Mouse (Mus musculus) adrenal gland, adult 8-10 months (tissue): ENCODE measurements around the gene Rad52. TPM values are rescaled to one million over a fixed set of nuclear protein-coding genes. Genes with fewer than 3 reads are reported as not detected.

Source experiments
- DNase-seq: peaks from one replicate; pipeline ENCODE4 v3.0.0; 2022
- total RNA-seq, 4 experiments: library from RNA; stranded (reverse); gene quantifications; 2 replicates each; pipeline ENCODE4 v1.2.4; 2022

Rad52 gene
- total RNA-seq, result 10 to 100 TPM; 15.6 to 33.5 (median 22.0) TPM

GRCm38 (mm10) chr6:119902204-119903080 lies at the start of gene Rad52:
TSS of gene Rad52 (plus strand) at chr6:119902698.
- peak; percentile 84 for DNase-seq

DNA sequence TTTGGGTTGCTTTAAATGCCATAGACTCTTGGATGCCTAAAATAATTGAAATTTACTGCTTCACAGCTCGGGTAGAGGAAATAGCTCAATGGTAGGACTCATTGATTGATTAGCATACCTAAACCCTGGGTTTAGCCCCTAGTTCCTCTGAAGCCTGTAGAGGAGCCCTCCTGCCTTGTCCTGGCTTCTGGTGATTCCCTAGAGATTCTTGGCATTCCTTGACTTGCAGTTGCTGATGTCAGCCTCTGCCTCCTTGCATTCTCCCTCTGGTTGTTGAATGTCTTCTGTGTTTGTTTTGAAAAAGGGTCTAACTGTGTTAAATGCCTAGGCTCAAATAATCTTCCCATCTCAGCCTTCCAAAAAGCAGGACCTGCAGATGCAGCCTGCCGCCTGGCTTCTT lies 48.3 kb upstream of the Rad52 start:
- no peak for DNase-seq

GRCm38 (mm10) chr6:119855471-119855870 lies 47.0 kb upstream of the Rad52 start:
- DNase-seq, result no peak

GRCm38 (mm10) chr6:119860236-119860635 lies 42.3 kb upstream of the Rad52 start:
- no peak for DNase-seq

GRCm38 (mm10) chr6:119861519-119861918 lies 41.0 kb upstream of the Rad52 start:
- DNase-seq, result no peak

DNA sequence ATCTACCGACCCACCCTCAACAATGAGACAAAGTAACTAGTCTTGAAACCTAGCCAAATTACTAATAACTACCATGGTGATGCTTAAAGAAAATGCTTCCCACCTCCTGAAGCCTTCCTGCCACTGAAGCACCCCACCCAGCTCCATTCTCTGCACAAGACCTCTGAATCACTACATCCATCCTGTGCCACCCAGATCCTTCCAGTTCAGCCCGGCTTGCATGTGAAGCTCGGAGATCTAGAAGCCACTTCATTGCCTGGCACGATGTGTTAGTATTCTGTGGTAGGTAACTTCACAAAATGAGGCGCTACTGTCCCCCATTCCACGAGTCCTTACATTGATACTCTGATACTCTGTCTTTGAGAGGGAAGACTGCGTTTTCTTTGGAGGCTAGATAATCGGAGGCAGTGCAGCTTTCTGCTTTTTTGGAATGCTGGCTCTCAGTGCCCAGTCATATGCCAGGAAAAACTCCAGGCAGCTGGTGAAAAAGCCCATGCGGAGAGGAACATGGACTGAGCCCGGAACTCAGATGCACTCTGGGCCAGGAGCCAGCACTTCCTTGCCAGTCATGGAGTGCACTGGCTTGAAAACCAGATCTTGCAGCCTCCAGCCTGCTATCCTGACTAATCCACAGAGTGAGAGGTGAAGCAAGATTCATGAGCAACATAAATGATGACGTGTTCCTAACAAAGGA lies 38.0 kb upstream of the Rad52 start:
- DNase-seq, result peak; percentile 19

DNA sequence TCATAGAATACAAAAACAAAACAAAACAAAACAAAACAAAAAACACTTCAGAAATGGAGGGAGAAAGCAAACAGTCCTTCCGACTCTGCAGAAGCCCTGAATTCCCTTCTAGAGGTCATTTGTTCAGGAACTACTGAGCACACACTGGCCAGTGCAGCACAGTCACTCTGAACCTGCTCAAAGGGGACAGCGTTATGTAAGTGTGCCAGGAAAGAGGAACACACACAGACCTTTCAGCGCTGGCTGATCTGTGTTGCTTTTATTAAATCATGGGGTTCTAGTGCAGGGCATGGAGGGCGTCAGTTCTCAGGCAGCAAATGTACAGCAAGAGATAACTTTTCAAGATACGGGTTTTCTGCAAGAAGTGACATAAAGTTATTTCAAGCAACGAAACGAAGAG lies 19.3 kb upstream of the Rad52 start:
- DNase-seq, result peak; percentile 23

DNA sequence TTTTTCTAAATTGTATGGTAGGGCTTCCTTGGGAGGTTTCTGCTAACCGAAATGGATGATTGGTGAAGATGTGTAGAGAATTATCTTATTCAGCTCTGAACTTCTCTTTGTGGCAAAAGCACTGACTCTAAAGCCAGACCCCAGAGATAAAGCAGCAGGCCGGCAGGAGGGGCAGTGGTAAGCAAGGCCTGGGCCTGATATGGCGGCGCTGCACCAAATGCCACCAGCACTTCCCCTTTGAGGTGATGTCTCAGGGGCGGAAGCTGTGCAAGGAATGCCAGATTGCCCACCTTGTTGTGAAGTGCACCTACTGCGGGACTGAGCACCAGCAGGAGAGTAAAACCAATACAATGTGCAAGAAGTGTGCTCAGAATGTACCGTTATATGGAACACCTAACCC lies 9.8 kb upstream of the Rad52 start:
- DNase-seq, result no peak

DNA sequence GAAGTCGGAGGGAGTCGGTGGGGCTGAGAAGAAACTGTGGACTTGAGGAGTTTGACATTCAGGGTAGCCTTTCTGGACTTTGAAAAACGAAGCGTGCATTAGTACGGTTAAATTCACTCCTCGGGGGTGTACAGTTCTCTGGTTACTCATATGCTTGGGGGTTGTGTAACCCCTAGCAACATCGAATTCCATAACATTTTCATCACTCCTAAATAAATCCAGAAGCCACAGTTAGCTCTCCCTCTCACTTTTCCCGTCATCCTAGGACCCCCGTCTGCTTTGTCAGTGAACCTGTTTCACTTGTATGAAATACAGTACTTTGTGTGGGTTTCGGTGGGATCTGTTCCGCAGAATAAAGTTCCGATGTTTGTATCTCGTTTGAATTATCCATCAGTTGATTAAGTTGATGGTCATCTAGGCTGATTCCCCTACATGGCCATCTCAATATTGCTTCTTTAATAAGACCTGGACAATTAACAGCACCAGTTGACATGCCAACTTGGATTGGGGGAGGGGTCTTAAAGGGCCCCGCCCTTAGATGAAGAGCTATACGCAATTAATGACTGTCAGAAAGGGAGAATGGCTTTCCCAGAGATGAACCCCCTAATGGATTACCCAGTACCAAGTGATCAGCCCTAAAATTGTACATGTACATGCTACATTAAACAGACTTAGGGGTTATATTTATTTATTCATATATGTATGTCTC lies 737 bp downstream of the Rad52 start:
- DNase-seq, result no peak

GRCm38 (mm10) chr6:119905461-119905860 lies 3.0 kb downstream of the Rad52 start:
- no peak for DNase-seq

- no peak for DNase-seq
Observed at GRCm38 (mm10) chr6:119912046-119912445, 9.5 kb downstream of the Rad52 start.

DNA sequence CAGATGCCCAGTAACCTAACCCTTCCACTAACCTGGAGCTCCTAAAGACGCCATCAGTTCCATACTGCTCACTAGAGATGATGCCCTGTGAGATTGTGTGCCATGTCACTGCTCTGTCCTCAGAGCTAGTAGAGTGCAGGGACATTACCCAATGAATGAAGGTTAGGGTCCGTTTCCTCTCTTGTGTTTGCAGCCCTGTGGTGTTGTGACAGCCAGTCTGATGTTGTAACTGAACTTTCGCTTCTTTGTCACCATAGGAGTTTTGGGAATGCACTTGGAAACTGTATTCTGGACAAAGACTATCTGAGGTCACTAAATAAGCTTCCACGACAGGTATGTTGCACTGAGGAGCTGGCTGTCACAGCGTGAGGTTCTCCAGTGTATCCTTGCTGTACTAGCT lies 13.2 kb downstream of the Rad52 start:
- DNase-seq, result no peak

DNA sequence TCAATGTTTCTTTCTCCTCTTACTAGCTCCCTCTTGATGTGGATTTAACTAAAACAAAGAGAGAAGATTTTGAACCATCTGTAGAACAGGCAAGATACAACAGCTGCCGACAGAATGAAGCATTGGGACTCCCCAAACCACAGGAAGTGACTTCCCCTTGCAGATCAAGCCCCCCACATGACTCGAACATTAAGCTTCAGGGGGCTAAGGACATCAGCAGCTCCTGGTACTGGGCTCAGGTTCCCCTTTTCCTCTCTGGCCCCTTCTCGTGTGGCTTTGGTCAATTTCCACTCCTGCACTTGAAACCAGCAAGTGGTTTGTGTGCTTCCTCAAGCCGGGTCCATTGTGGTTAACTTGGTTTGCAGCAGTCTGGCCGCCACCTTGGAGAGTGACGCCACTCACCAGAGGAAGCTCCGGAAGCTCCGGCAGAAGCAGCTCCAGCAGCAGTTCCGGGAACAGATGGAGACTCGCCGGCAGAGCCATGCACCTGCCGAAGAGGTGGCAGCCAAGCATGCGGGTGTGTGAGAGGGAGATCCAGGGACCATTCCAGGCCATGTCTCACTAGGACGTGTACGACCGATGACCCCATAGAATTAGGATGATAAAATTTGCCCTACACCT lies 16.2 kb downstream of the Rad52 start:
- DNase-seq, result no peak

GRCm38 (mm10) chr6:119922136-119922535 lies 19.6 kb downstream of the Rad52 start:
- DNase-seq, result no peak

GRCm38 (mm10) chr6:119922544-119922943 lies 20.0 kb downstream of the Rad52 start:
- no peak for DNase-seq

DNA sequence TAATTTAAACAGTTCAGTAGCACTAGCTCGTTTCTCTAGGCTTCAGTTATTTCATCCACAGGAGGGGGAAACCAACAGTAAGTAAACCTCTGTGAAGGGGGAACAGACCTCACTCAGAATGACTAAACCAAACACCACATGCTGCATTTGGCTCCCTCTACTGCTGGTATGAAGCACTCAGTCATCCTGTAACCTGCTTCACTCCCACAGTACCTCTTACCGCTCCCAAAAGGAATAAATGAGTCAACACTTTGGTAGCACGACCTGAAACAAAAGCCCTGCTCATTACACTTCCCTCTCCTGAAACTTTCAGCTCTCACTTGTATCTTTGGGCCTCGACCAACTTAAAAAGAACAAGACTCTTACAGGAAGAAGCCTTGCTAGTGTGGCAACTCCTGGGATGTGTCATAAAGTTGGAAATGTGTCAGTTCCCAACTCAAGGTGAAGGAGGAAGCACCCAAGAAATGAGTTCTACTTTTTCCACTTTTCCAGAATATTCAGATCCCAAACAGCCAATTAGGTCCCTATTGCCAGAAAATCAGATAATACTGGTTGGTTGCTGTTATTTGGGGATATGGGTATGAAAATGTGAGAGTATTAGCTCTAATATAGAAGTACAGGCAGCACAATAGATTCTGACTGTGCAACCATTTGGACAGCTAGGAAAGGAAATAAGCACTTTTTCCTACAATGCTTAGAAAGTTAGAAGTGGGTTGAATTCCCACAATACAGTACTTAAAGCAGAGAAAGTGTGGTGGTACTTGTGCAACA lies 21.9 kb downstream of the Rad52 start:
- DNase-seq, result no peak

Other genes starting within 250 kb of the Rad52 start
- 10 to 100 TPM; 16.4 to 29.0 (median 21.4) TPM for gene Erc1, start 54.5 kb upstream of the Rad52 start, total RNA-seq
- gene Wnk1, start 136.0 kb downstream of the Rad52 start, total RNA-seq, result 100 to 1,000 TPM; 160 to 245 (median 208) TPM
- gene Ninj2, start 190.7 kb downstream of the Rad52 start, total RNA-seq, result not detected